Mouse (Mus musculus) brain, embryonic 14.5 days (tissue): ENCODE measurements around the gene Msantd2.

Experiments
- CTCF ChIP-seq: fragments of 200-500 bp; IDR thresholded peaks from 2 replicates; pipeline ENCODE4 v1.5.1; 2012; ENCODE audit warnings: inconsistent platforms, mild to moderate bottlenecking, moderate library complexity, borderline replicate concordance; ENCODE audit not compliant: insufficient read depth, insufficient read length; ENCODE audit errors: extremely low read depth
- POLR2A ChIP-seq: fragments of 200-500 bp; IDR thresholded peaks from 2 replicates; pipeline ENCODE4 v1.6.1; 2012; ENCODE audit warnings: mild to moderate bottlenecking, inconsistent platforms, borderline replicate concordance; ENCODE audit not compliant: poor library complexity, insufficient read depth, insufficient read length, severe bottlenecking; ENCODE audit errors: extremely low read depth

DNA sequence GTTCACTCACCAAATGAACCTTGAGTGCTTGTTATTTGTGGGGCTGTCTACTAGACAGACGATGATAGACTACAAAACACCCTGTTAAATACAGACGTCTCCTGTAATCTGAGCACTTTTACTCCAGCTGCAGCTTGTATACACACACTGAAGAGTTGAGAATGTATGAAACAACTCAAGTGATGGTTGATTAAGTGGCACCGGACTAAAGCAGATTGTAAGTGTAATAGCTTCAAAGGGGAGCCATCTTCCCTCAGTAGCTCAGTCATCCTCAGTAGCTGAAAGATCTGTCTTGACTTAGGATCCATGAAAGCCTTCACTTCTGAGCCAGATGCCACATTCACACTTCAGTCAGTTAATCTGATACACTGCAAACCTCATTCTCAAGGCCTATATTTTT, 6.6 kb downstream of the Msantd2 start:
- TF ChIP-seq CTCF = no peak
- no peak for TF ChIP-seq POLR2A
